In genomic region chr11:70055618-70056214, GRCm38 (mm10) we compare ENCODE assay signal across 8 mouse cellular contexts. TPM values are rescaled to one million over a fixed set of nuclear protein-coding genes. Genes with fewer than 3 reads are reported as not detected.
DNase-seq lines count a peak whose midpoint lies in the region; ATAC-seq and TF ChIP-seq lines count a peak whose summit lies in the region.

No protein-coding gene starts in this region.

- H3K36me3 ChIP-seq in embryonic facial prominence, embryonic 12.5 days = no peaks in the 10 kb centered on the region
- no peaks in the 10 kb centered on the region for H3K36me3 ChIP-seq in heart, embryonic 11.5 days (ENCODE audit: control insufficient read depth, insufficient read depth, low read length)
- no peaks in the 10 kb centered on the region for H3K36me3 ChIP-seq in kidney, embryonic 14.5 days (ENCODE audit: control insufficient read depth, insufficient read depth, low read length)
- H3K36me3 ChIP-seq in liver, embryonic 16.5 days (ENCODE audit: control insufficient read depth, insufficient read depth) = no peaks in the 10 kb centered on the region
- H3K36me3 ChIP-seq in neural tube, embryonic 14.5 days (ENCODE audit: control insufficient read depth, insufficient read depth, low read length) = no peaks in the 10 kb centered on the region
- no peaks in the 10 kb centered on the region for H3K36me3 ChIP-seq in thymus, adult 2 months (ENCODE audit: control insufficient read depth, insufficient read depth, low read length)

- ATAC-seq in embryonic facial prominence, embryonic 12.5 days (ENCODE audit: insufficient number of reproducible peaks, insufficient read depth, low FRiP score, low TSS enrichment) = peak; percentile 48; the same call in 1 of the 2 replicates
- no peak for ATAC-seq in heart, embryonic 11.5 days (replicated peaks; ENCODE audit: insufficient number of reproducible peaks, low FRiP score, low TSS enrichment)
- ATAC-seq in kidney, embryonic 14.5 days (ENCODE audit: low FRiP score, low TSS enrichment) = peak; percentile 41
- ATAC-seq in liver, embryonic 16.5 days (ENCODE audit: low read depth) = peak; percentile 40
- peak; percentile 49 for ATAC-seq in neural tube, embryonic 14.5 days (ENCODE audit: low read depth)

- H3K4me3 ChIP-seq in embryonic facial prominence, embryonic 12.5 days = no peak overlapping the region
- H3K4me3 ChIP-seq in heart, embryonic 11.5 days (ENCODE audit: low read depth, low read length) = no peak overlapping the region
- H3K4me3 ChIP-seq in kidney, embryonic 14.5 days (ENCODE audit: low read length) = no peak overlapping the region
- no peak overlapping the region for H3K4me3 ChIP-seq in liver, embryonic 16.5 days (ENCODE audit: low read depth, low read length)
- H3K4me3 ChIP-seq in neural tube, embryonic 14.5 days (ENCODE audit: low read depth, low read length) = no peak overlapping the region
- H3K4me3 ChIP-seq in thymus, adult 2 months (ENCODE audit: control insufficient read depth, insufficient read depth, low read length) = no peak overlapping the region

- DNase-seq in CD4-positive, CD25-positive, alpha-beta regulatory T cell, adult 2 months (ENCODE audit: low read depth, low spot score) = peak; percentile 81
- DNase-seq in adrenal gland, adult 8-10 months = peak; percentile 49
- peak; percentile 82 for DNase-seq in thymus, adult 2 months

- peaks cover 6% of the 10 kb centered on the region; the same call in 1 of the 2 replicates for H3K4me1 ChIP-seq in embryonic facial prominence, embryonic 12.5 days
- 0 out of 2 replicates have a peak, but pooled peaks cover 4% of the 10 kb centered on the region for H3K4me1 ChIP-seq in heart, embryonic 11.5 days (ENCODE audit: control insufficient read depth, insufficient read depth, low read length)
- H3K4me1 ChIP-seq in kidney, embryonic 14.5 days (ENCODE audit: control insufficient read depth, insufficient read depth, low read length) = no peaks in the 10 kb centered on the region
- no peaks in the 10 kb centered on the region; the same call in 1 of the 2 replicates for H3K4me1 ChIP-seq in liver, embryonic 16.5 days (ENCODE audit: control insufficient read depth, low read depth, low read length)
- H3K4me1 ChIP-seq in neural tube, embryonic 14.5 days (ENCODE audit: control insufficient read depth, insufficient read depth, low read length) = no peaks in the 10 kb centered on the region
- no peaks in the 10 kb centered on the region for H3K4me1 ChIP-seq in thymus, adult 2 months (replicated peaks; ENCODE audit: control insufficient read depth, insufficient read depth, low read length)

- H3K9me3 ChIP-seq in embryonic facial prominence, embryonic 12.5 days = no peaks in the 10 kb centered on the region
- no peaks in the 10 kb centered on the region for H3K9me3 ChIP-seq in heart, embryonic 11.5 days (replicated peaks; ENCODE audit: control insufficient read depth, low read length)
- no peaks in the 10 kb centered on the region for H3K9me3 ChIP-seq in kidney, embryonic 14.5 days (ENCODE audit: control insufficient read depth, low read length)
- no peaks in the 10 kb centered on the region for H3K9me3 ChIP-seq in liver, embryonic 16.5 days (replicated peaks; ENCODE audit: control insufficient read depth, low read length)
- no peaks in the 10 kb centered on the region for H3K9me3 ChIP-seq in neural tube, embryonic 14.5 days (ENCODE audit: control insufficient read depth, low read length)

- 28% methylated on average over 18 of the region's 18 CpGs for WGBS in embryonic facial prominence, embryonic 12.5 days
- 29% methylated on average over 17 of the region's 18 CpGs for WGBS in heart, embryonic 11.5 days (ENCODE audit: insufficient replicate concordance)
- WGBS in kidney, embryonic 14.5 days = 25% methylated on average over 18 of the region's 18 CpGs
- WGBS in liver, embryonic 16.5 days (ENCODE audit: insufficient replicate concordance) = 28% methylated on average over 18 of the region's 18 CpGs
- 33% methylated on average over 17 of the region's 18 CpGs for WGBS in neural tube, embryonic 14.5 days
- WGBS in thymus, adult 2 months = 38% methylated on average over 18 of the region's 18 CpGs

- 0 out of 2 replicates have a peak overlapping the region, but pooled peaks have one; percentile 36 for H3K9ac ChIP-seq in embryonic facial prominence, embryonic 12.5 days
- 0 out of 2 replicates have a peak overlapping the region, but pooled peaks have one; percentile 7 for H3K9ac ChIP-seq in heart, embryonic 11.5 days (ENCODE audit: low read depth, low read length)
- H3K9ac ChIP-seq in kidney, embryonic 14.5 days (ENCODE audit: low read depth, low read length) = no peak overlapping the region
- no peak overlapping the region for H3K9ac ChIP-seq in liver, embryonic 16.5 days (ENCODE audit: low read depth, low read length)
- no peak overlapping the region for H3K9ac ChIP-seq in neural tube, embryonic 14.5 days (replicated peaks; ENCODE audit: low read depth, low read length)

- peak overlapping the region; percentile 26; the same call in 1 of the 2 replicates for H3K4me2 ChIP-seq in embryonic facial prominence, embryonic 12.5 days (replicated peaks)
- H3K4me2 ChIP-seq in heart, embryonic 11.5 days = peak overlapping the region; percentile 44
- no peak overlapping the region; the same call in 1 of the 2 replicates for H3K4me2 ChIP-seq in kidney, embryonic 14.5 days (replicated peaks; ENCODE audit: low read depth, low read length)
- no peak overlapping the region for H3K4me2 ChIP-seq in liver, embryonic 16.5 days (ENCODE audit: low read depth, low read length)
- H3K4me2 ChIP-seq in neural tube, embryonic 14.5 days (ENCODE audit: low read depth, low read length) = no peak overlapping the region

- no peak for TF ChIP-seq POLR2A in thymus, adult 2 months (IDR thresholded peaks at IDR 0.05; ENCODE audit: control insufficient read depth, extremely low read depth, insufficient read depth, low read length, poor library complexity)

- peaks cover 4% of the 10 kb centered on the region; the same call in 1 of the 2 replicates for H3K27me3 ChIP-seq in embryonic facial prominence, embryonic 12.5 days
- H3K27me3 ChIP-seq in heart, embryonic 11.5 days (ENCODE audit: control insufficient read depth, insufficient read depth, low read length) = no peaks in the 10 kb centered on the region
- H3K27me3 ChIP-seq in kidney, embryonic 14.5 days (ENCODE audit: control insufficient read depth, insufficient read depth, low read length) = peaks cover 6% of the 10 kb centered on the region; the same call in 1 of the 2 replicates
- H3K27me3 ChIP-seq in liver, embryonic 16.5 days (ENCODE audit: control insufficient read depth, insufficient read depth, low read depth, low read length) = no peaks in the 10 kb centered on the region
- H3K27me3 ChIP-seq in neural tube, embryonic 14.5 days (ENCODE audit: control insufficient read depth, insufficient read depth, low read length) = no peaks in the 10 kb centered on the region
- no peaks in the 10 kb centered on the region for H3K27me3 ChIP-seq in thymus, adult 2 months (ENCODE audit: control insufficient read depth, insufficient read depth, low read length)

- TF ChIP-seq CTCF in thymus, adult 2 months (IDR thresholded peaks at IDR 0.05; ENCODE audit: borderline replicate concordance, control insufficient read depth, extremely low read depth, insufficient read depth, low read length, poor library complexity) = peak; percentile 72; the same call in 1 of the 2 replicates

- no peak overlapping the region for H3K27ac ChIP-seq in embryonic facial prominence, embryonic 12.5 days
- H3K27ac ChIP-seq in heart, embryonic 11.5 days (ENCODE audit: low read depth, low read length) = no peak overlapping the region
- H3K27ac ChIP-seq in kidney, embryonic 14.5 days (ENCODE audit: low read depth, low read length) = no peak overlapping the region
- H3K27ac ChIP-seq in liver, embryonic 16.5 days (ENCODE audit: low read length) = no peak overlapping the region
- no peak overlapping the region for H3K27ac ChIP-seq in neural tube, embryonic 14.5 days (ENCODE audit: low read depth, low read length)
- no peak overlapping the region for H3K27ac ChIP-seq in thymus, adult 2 months (ENCODE audit: control insufficient read depth, insufficient read depth, low read length)

RNA-seq across cellular contexts. Expression of gene Asgr1, which starts 1.8 kb away (rescaled TPM):
- under 1 TPM in 3 of 4 experiments, not detected in 1; 0.31 to 0.75 (median 0.38) TPM for total RNA-seq in adrenal gland, adult 8-10 months (2022)
- polyA plus RNA-seq in embryonic facial prominence, embryonic 12.5 days (2016; fragmentation: Nextera tagmentation; extraction: Ambion mirVana) = 0.51 and 0.83 TPM in 2 replicates
- 0.13 TPM in 1 of 2 replicates, not detected in the other for polyA plus RNA-seq in heart, embryonic 11.5 days (2014; fragmentation: Nextera tagmentation; extraction: Ambion mirVana)
- polyA plus RNA-seq in kidney, embryonic 14.5 days (2014; fragmentation: Nextera tagmentation; extraction: Ambion mirVana) = 2.0 and 2.4 TPM in 2 replicates
- 5.0 and 6.0 TPM in 2 replicates for polyA plus RNA-seq in liver, embryonic 16.5 days (2015; fragmentation: Nextera tagmentation; extraction: Ambion mirVana)
- polyA plus RNA-seq in neural tube, embryonic 14.5 days (2014; fragmentation: Nextera tagmentation; extraction: Ambion mirVana) = 3.7 TPM in 1 of 2 replicates, not detected in the other
- 1.3 TPM in 1 of 2 replicates, not detected in the other for polyA plus RNA-seq in thymus, adult 2 months (2012; rRNA removed)

RNA-seq across cellular contexts. Expression of gene Asgr2, which starts 36.7 kb away (rescaled TPM):
- 1 to 10 TPM in 2 of 4 experiments, under 1 TPM in 2; 0.62 to 2.9 (median 1.1) TPM for total RNA-seq in adrenal gland, adult 8-10 months (2022)
- not detected in 2 replicates for polyA plus RNA-seq in embryonic facial prominence, embryonic 12.5 days (2016; fragmentation: Nextera tagmentation; extraction: Ambion mirVana)
- 0.57 TPM in 1 of 2 replicates, not detected in the other for polyA plus RNA-seq in heart, embryonic 11.5 days (2014; fragmentation: Nextera tagmentation; extraction: Ambion mirVana)
- not detected in 2 replicates for polyA plus RNA-seq in kidney, embryonic 14.5 days (2014; fragmentation: Nextera tagmentation; extraction: Ambion mirVana)
- polyA plus RNA-seq in liver, embryonic 16.5 days (2015; fragmentation: Nextera tagmentation; extraction: Ambion mirVana) = 12.9 and 13.1 TPM in 2 replicates
- 0.26 TPM in 1 of 2 replicates, not detected in the other for polyA plus RNA-seq in neural tube, embryonic 14.5 days (2014; fragmentation: Nextera tagmentation; extraction: Ambion mirVana)
- 0.65 and 1.2 TPM in 2 replicates for polyA plus RNA-seq in thymus, adult 2 months (2012; rRNA removed)

RNA-seq across cellular contexts. Expression of gene Dlg4, which starts 39.0 kb away (rescaled TPM):
- total RNA-seq in adrenal gland, adult 8-10 months (2022) = 10 to 100 TPM; 25.7 to 65.4 (median 45.9) TPM
- polyA plus RNA-seq in embryonic facial prominence, embryonic 12.5 days (2016; fragmentation: Nextera tagmentation; extraction: Ambion mirVana) = 12.6 and 14.9 TPM in 2 replicates
- polyA plus RNA-seq in heart, embryonic 11.5 days (2014; fragmentation: Nextera tagmentation; extraction: Ambion mirVana) = 10.2 and 10.4 TPM in 2 replicates
- polyA plus RNA-seq in kidney, embryonic 14.5 days (2014; fragmentation: Nextera tagmentation; extraction: Ambion mirVana) = 13.2 and 16.4 TPM in 2 replicates
- 0.40 and 0.53 TPM in 2 replicates for polyA plus RNA-seq in liver, embryonic 16.5 days (2015; fragmentation: Nextera tagmentation; extraction: Ambion mirVana)
- polyA plus RNA-seq in neural tube, embryonic 14.5 days (2014; fragmentation: Nextera tagmentation; extraction: Ambion mirVana) = 24.9 and 31.6 TPM in 2 replicates
- 71.7 and 72.1 TPM in 2 replicates for polyA plus RNA-seq in thymus, adult 2 months (2012; rRNA removed)

RNA-seq across cellular contexts. Expression of gene Acadvl, which starts 40.5 kb away (rescaled TPM):
- 100 to 1,000 TPM; 323 to 415 (median 392) TPM for total RNA-seq in adrenal gland, adult 8-10 months (2022)
- 66.8 and 70.4 TPM in 2 replicates for polyA plus RNA-seq in embryonic facial prominence, embryonic 12.5 days (2016; fragmentation: Nextera tagmentation; extraction: Ambion mirVana)
- polyA plus RNA-seq in heart, embryonic 11.5 days (2014; fragmentation: Nextera tagmentation; extraction: Ambion mirVana) = 94.1 and 111 TPM in 2 replicates
- 41.1 and 58.4 TPM in 2 replicates for polyA plus RNA-seq in kidney, embryonic 14.5 days (2014; fragmentation: Nextera tagmentation; extraction: Ambion mirVana)
- 127 and 138 TPM in 2 replicates for polyA plus RNA-seq in liver, embryonic 16.5 days (2015; fragmentation: Nextera tagmentation; extraction: Ambion mirVana)
- 49.5 and 57.2 TPM in 2 replicates for polyA plus RNA-seq in neural tube, embryonic 14.5 days (2014; fragmentation: Nextera tagmentation; extraction: Ambion mirVana)
- polyA plus RNA-seq in thymus, adult 2 months (2012; rRNA removed) = 88.5 and 110 TPM in 2 replicates

RNA-seq across cellular contexts. Expression of gene Dvl2, which starts 55.3 kb away (rescaled TPM):
- 10 to 100 TPM; 13.4 to 27.1 (median 20.5) TPM for total RNA-seq in adrenal gland, adult 8-10 months (2022)
- 67.2 and 70.3 TPM in 2 replicates for polyA plus RNA-seq in embryonic facial prominence, embryonic 12.5 days (2016; fragmentation: Nextera tagmentation; extraction: Ambion mirVana)
- 18.6 and 18.9 TPM in 2 replicates for polyA plus RNA-seq in heart, embryonic 11.5 days (2014; fragmentation: Nextera tagmentation; extraction: Ambion mirVana)
- 28.2 and 34.9 TPM in 2 replicates for polyA plus RNA-seq in kidney, embryonic 14.5 days (2014; fragmentation: Nextera tagmentation; extraction: Ambion mirVana)
- 4.4 and 5.1 TPM in 2 replicates for polyA plus RNA-seq in liver, embryonic 16.5 days (2015; fragmentation: Nextera tagmentation; extraction: Ambion mirVana)
- polyA plus RNA-seq in neural tube, embryonic 14.5 days (2014; fragmentation: Nextera tagmentation; extraction: Ambion mirVana) = 19.0 and 19.2 TPM in 2 replicates
- polyA plus RNA-seq in thymus, adult 2 months (2012; rRNA removed) = 52.4 and 55.7 TPM in 2 replicates

Comparison
In these comparisons a context has a peak if more than half of its experiments do, and no peak if none do; other contexts are left out.
1. H3K4me2 ChIP-seq: peak in embryonic facial prominence, embryonic 12.5 days (single experiment) and heart, embryonic 11.5 days (single experiment); none in kidney, embryonic 14.5 days (single experiment), liver, embryonic 16.5 days (single experiment) and neural tube, embryonic 14.5 days (single experiment).
2. H3K9ac ChIP-seq: peak in embryonic facial prominence, embryonic 12.5 days (single experiment) and heart, embryonic 11.5 days (single experiment); none in kidney, embryonic 14.5 days (single experiment), liver, embryonic 16.5 days (single experiment) and neural tube, embryonic 14.5 days (single experiment).
3. Peak in every context shown above with its lines, with median percentiles within 50 percentile points of each other: DNase-seq.